Mouse (Mus musculus) testis, adult 2 months (tissue): ENCODE results near the gene Guca1a.

ENCODE experiments used
- CTCF ChIP-seq: fragments of 200-500 bp; IDR thresholded peaks from 2 replicates; pipeline ENCODE4 v1.5.1; 2012; ENCODE audit warnings: low read depth, mild to moderate bottlenecking, inconsistent platforms, low read length, moderate library complexity; ENCODE audit not compliant: control insufficient read depth, insufficient read depth, insufficient replicate concordance
- POLR2A ChIP-seq: fragments of 200-500 bp; IDR thresholded peaks from 2 replicates; pipeline ENCODE4 v1.6.1; 2012; ENCODE audit warnings: low read depth, mild to moderate bottlenecking, inconsistent platforms, low read length, moderate library complexity; ENCODE audit not compliant: control insufficient read depth

GRCm38 (mm10) chr17:47424186-47424585 is 23.8 kb upstream of the Guca1a start:
- no peak for TF ChIP-seq CTCF
- TF ChIP-seq POLR2A: no peak
